Mouse (Mus musculus) ES-Bruce4 (cell line): ENCODE results near the gene Tex52.

Source experiments
- CTCF ChIP-seq: IDR thresholded peaks from one replicate; pipeline ENCODE4 v1.8.1; 2011; ENCODE audit warnings: low read depth, low read length
- POLR2A ChIP-seq: IDR thresholded peaks from one replicate; pipeline ENCODE4 v1.8.1; 2011; ENCODE audit warnings: low read length; ENCODE audit not compliant: insufficient read depth

GRCm38 (mm10) chr6:128383752-128384151 is 8.5 kb downstream of the Tex52 start:
- TF ChIP-seq POLR2A (no peak), CTCF (no peak)
